Mouse (Mus musculus) lung, postnatal 0 days (tissue): ENCODE measurements around the gene Rsph6a.

ENCODE experiments used
- CTCF ChIP-seq: IDR thresholded peaks from 2 replicates; pipeline ENCODE4 v1.5.1; 2016; ENCODE audit warnings: antibody characterized with exemption, mild to moderate bottlenecking
- EP300 ChIP-seq: IDR thresholded peaks from 2 replicates; pipeline ENCODE4 v1.6.1; 2016; ENCODE audit warnings: antibody characterized with exemption, mild to moderate bottlenecking, control low read depth

- TF ChIP-seq CTCF (no peak), EP300 (no peak)
Measured at GRCm38 (mm10) chr7:19121686-19122085, 67.2 kb downstream of the Rsph6a start.
